10 mouse cellular contexts compared by ENCODE assay signal in genomic region chr5:145042690-145043089, GRCm38 (mm10). TPM values are rescaled to one million over a fixed set of nuclear protein-coding genes. Genes with fewer than 3 reads are reported as not detected.
A peak's percentile ranks its signal among the peaks of the same experiment; 100 is the strongest.
DNase-seq lines count a peak whose midpoint lies in the region; ATAC-seq and TF ChIP-seq lines count a peak whose summit lies in the region.
"Not testable (repeated sequence)": the region's sequence is repeated elsewhere in the genome, so short reads cannot be mapped to it uniquely, and the experiment has no call there.
"Had no signal": no experiment of that assay in that cellular context is flagged by ENCODE, and none has a peak within 500 bp of the region (broad histone marks: within the 10 kb centered on the region; RNA-seq: fewer than 3 reads in every experiment).

1700018F24Rik (plus strand) TSS chr5:145042990.

- TF ChIP-seq CTCF in testis, adult 2 months (IDR thresholded peaks at IDR 0.05; ENCODE audit: control insufficient read depth, insufficient read depth, insufficient replicate concordance, low read depth, low read length) = not testable (repeated sequence)

- not testable (repeated sequence) for H3K9me3 ChIP-seq in heart, embryonic 12.5 days (replicated peaks)

- ATAC-seq in heart, embryonic 12.5 days (ENCODE audit: insufficient number of reproducible peaks, low FRiP score) = 0 out of 2 replicates have a peak, but pooled peaks have one; percentile 25

- not testable (repeated sequence) for H3K4me2 ChIP-seq in heart, embryonic 12.5 days

- not testable (repeated sequence) for H3K4me1 ChIP-seq in heart, embryonic 12.5 days (replicated peaks); testis, adult 2 months (ENCODE audit: control insufficient read depth, insufficient read depth, low read length)

- WGBS in heart, embryonic 12.5 days = 38% methylated on average over 3 of the region's 3 CpGs

- H3K27ac ChIP-seq in heart, embryonic 12.5 days (ENCODE audit: poor library complexity, severe bottlenecking) = not testable (repeated sequence)
- peak within 1 kb of the TSS; percentile 83 for H3K27ac ChIP-seq in testis, adult 2 months (ENCODE audit: control insufficient read depth, insufficient read depth, low read depth, low read length)

- TF ChIP-seq POLR2A in testis, adult 2 months (IDR thresholded peaks at IDR 0.05; ENCODE audit: control insufficient read depth, low read depth, low read length) = 0 out of 2 replicates have a peak, but pooled peaks have one; percentile 16

- H3K36me3 ChIP-seq in heart, embryonic 12.5 days; testis, adult 2 months (ENCODE audit: control insufficient read depth, insufficient read depth, low read length): not testable (repeated sequence)

- not testable (repeated sequence) for H3K4me3 ChIP-seq in heart, embryonic 12.5 days
- H3K4me3 ChIP-seq in testis, adult 2 months (ENCODE audit: control insufficient read depth, low read depth, low read length) = peak within 1 kb of the TSS; percentile 81

- not testable (repeated sequence) for H3K27me3 ChIP-seq in heart, embryonic 12.5 days (replicated peaks); testis, adult 2 months (ENCODE audit: control insufficient read depth, insufficient read depth, low read length)

- peak; percentile 80 for DNase-seq in heart, adult 11 months

- H3K9ac ChIP-seq in heart, embryonic 12.5 days = not testable (repeated sequence)

RNA-seq across cellular contexts. Expression of gene 1700018F24Rik, which starts in this region (rescaled TPM):
- not detected in 2 replicates for polyA plus RNA-seq in heart, embryonic 12.5 days (2016; fragmentation: Nextera tagmentation; extraction: Ambion mirVana)
- polyA plus RNA-seq in testis, adult 2 months (2012; rRNA removed) = 130 and 143 TPM in 2 replicates
- polyA plus RNA-seq: activated CD4-positive, CD25-positive, alpha-beta regulatory T cell, adult 4 months; adrenal gland, adult 2 months; brain, embryonic 14.5 days; C2C12; CD4-positive, CD25-positive, alpha-beta regulatory T cell, adult 4 months; G1E; Patski had no signal

Comparison
In these comparisons a context has a peak if more than half of its experiments do, and no peak if none do; other contexts are left out.
1. RNA of gene 1700018F24Rik (polyA plus RNA-seq): 130 to 143 TPM in testis, adult 2 months; not detected in heart, embryonic 12.5 days; every median in the first group is over 100 times any median in the second.
2. Peak in ATAC-seq in heart, embryonic 12.5 days; RNA of the gene not detected or under 1 TPM.